ENCODE assay signal across 30 mouse cellular contexts in genomic region chr11:88354771-88355170, GRCm38 (mm10).
DNase-seq lines count a peak whose midpoint lies in the region; ATAC-seq and TF ChIP-seq lines count a peak whose summit lies in the region.
"Had no signal": no experiment of that assay in that cellular context is flagged by ENCODE, and none has a peak within 500 bp of the region (broad histone marks: within the 10 kb centered on the region; RNA-seq: fewer than 3 reads in every experiment).

No protein-coding gene starts in this region.

- H3K27ac ChIP-seq in hindbrain, embryonic 10.5 days, result peak overlapping the region; percentile 40; the same call in 1 of the 2 replicates
- H3K27ac ChIP-seq in hindbrain, embryonic 16.5 days (ENCODE audit: low read depth, low read length), result no peak overlapping the region
- no peak overlapping the region for H3K27ac ChIP-seq in kidney, adult 2 months (ENCODE audit: insufficient read depth, low read depth, low read length)
- H3K27ac ChIP-seq in kidney, embryonic 14.5 days (ENCODE audit: low read depth, low read length), result no peak overlapping the region
- H3K27ac ChIP-seq: embryonic facial prominence, embryonic 13.5 days; forebrain, embryonic 10.5 days; kidney, postnatal 0 days; left cerebral cortex, adult 2 months; limb, embryonic 12.5 days; liver, embryonic 15.5 days; neural tube, embryonic 15.5 days; stomach, postnatal 0 days had no signal

- no peak for DNase-seq in hindbrain, embryonic 10.5 days (ENCODE audit: low spot score)
- DNase-seq in kidney, adult 2 months, result peak; percentile 70
- DNase-seq in retina, postnatal 1 day, result peak; percentile 79
- no peak for DNase-seq in retina, embryonic 14.5 days (ENCODE audit: low spot score)
- no peak for DNase-seq in heart, adult 11 months
- no peak for DNase-seq in right cerebral cortex, adult 2 months (ENCODE audit: low spot score in 2 of 2)
- DNase-seq: adrenal gland, postnatal 14 days; cerebellum, adult 18-20 months; gastrocnemius, postnatal 25 days; heart, adult 18-20 months; heart, postnatal 36 days; lung, embryonic 14.5 days; lung, postnatal 14 days; right cerebral cortex, adult 18-20 months; right cerebral cortex, postnatal 4 days; thymus, adult 18-20 months; thymus, postnatal 25 days had no signal

- no peaks in the 10 kb centered on the region for H3K9me3 ChIP-seq in hindbrain, embryonic 10.5 days
- H3K9me3 ChIP-seq in hindbrain, embryonic 16.5 days (ENCODE audit: control insufficient read depth, low read length), result no peaks in the 10 kb centered on the region
- H3K9me3 ChIP-seq in kidney, embryonic 14.5 days (ENCODE audit: control insufficient read depth, low read length), result no peaks in the 10 kb centered on the region
- H3K9me3 ChIP-seq: embryonic facial prominence, embryonic 13.5 days; forebrain, embryonic 10.5 days; limb, embryonic 12.5 days; liver, embryonic 15.5 days; neural tube, embryonic 15.5 days had no signal

- no peak overlapping the region for H3K4me2 ChIP-seq in hindbrain, embryonic 16.5 days (ENCODE audit: low read length)
- no peak overlapping the region for H3K4me2 ChIP-seq in kidney, embryonic 14.5 days (replicated peaks; ENCODE audit: low read depth, low read length)
- H3K4me2 ChIP-seq: embryonic facial prominence, embryonic 13.5 days; heart, embryonic 11.5 days; limb, embryonic 12.5 days; liver, embryonic 15.5 days; lung, embryonic 14.5 days; neural tube, embryonic 15.5 days had no signal

- no peak for ATAC-seq in hindbrain, embryonic 16.5 days
- ATAC-seq in kidney, embryonic 14.5 days (ENCODE audit: low FRiP score, low TSS enrichment), result no peak
- ATAC-seq: inflammation-experienced regulatory T-cells, adult 6 months; Patski had no signal

- peaks cover 67% of the 10 kb centered on the region for H3K4me1 ChIP-seq in hindbrain, embryonic 10.5 days (replicated peaks)
- peaks cover 29% of the 10 kb centered on the region for H3K4me1 ChIP-seq in hindbrain, embryonic 16.5 days (ENCODE audit: control insufficient read depth, insufficient read depth, low read depth, low read length)
- peaks cover 4% of the 10 kb centered on the region; the same call in 1 of the 2 replicates for H3K4me1 ChIP-seq in kidney, adult 2 months (ENCODE audit: control insufficient read depth, insufficient read depth, low read length)
- peaks cover 5% of the 10 kb centered on the region for H3K4me1 ChIP-seq in kidney, embryonic 14.5 days (ENCODE audit: control insufficient read depth, insufficient read depth, low read length)

- TF ChIP-seq POLR2A in kidney, adult 2 months (IDR thresholded peaks at IDR 0.05; ENCODE audit: low read depth, low read length), result no peak

- H3K9ac ChIP-seq in hindbrain, embryonic 16.5 days (ENCODE audit: low read depth, low read length), result no peak overlapping the region
- H3K9ac ChIP-seq in kidney, embryonic 14.5 days (ENCODE audit: low read depth, low read length), result no peak overlapping the region
- H3K9ac ChIP-seq: embryonic facial prominence, embryonic 13.5 days; limb, embryonic 12.5 days; liver, embryonic 15.5 days; lung, embryonic 14.5 days; neural tube, embryonic 15.5 days had no signal

- WGBS in hindbrain, embryonic 10.5 days, result 91% methylated on average over 9 of the region's 9 CpGs
- WGBS in hindbrain, embryonic 16.5 days, result 73% methylated on average over 9 of the region's 9 CpGs
- 41% methylated on average over 9 of the region's 9 CpGs for WGBS in kidney, adult 2 months
- 73% methylated on average over 9 of the region's 9 CpGs for WGBS in kidney, embryonic 14.5 days

- no peak overlapping the region for H3K4me3 ChIP-seq in hindbrain, embryonic 10.5 days
- H3K4me3 ChIP-seq in hindbrain, embryonic 16.5 days (ENCODE audit: low read length), result no peak overlapping the region
- no peak overlapping the region for H3K4me3 ChIP-seq in kidney, adult 2 months (ENCODE audit: insufficient read depth, low read depth, low read length)
- no peak overlapping the region for H3K4me3 ChIP-seq in kidney, embryonic 14.5 days (ENCODE audit: low read length)
- H3K4me3 ChIP-seq: embryonic facial prominence, embryonic 13.5 days; forebrain, embryonic 10.5 days; left cerebral cortex, adult 2 months; limb, embryonic 12.5 days; liver, embryonic 15.5 days; neural tube, embryonic 15.5 days had no signal

- no peaks in the 10 kb centered on the region for H3K27me3 ChIP-seq in hindbrain, embryonic 10.5 days (ENCODE audit: insufficient read depth, poor library complexity, severe bottlenecking)
- H3K27me3 ChIP-seq in hindbrain, embryonic 16.5 days (replicated peaks; ENCODE audit: control insufficient read depth, insufficient read depth, low read length), result no peaks in the 10 kb centered on the region
- no peaks in the 10 kb centered on the region for H3K27me3 ChIP-seq in kidney, adult 2 months (replicated peaks; ENCODE audit: control insufficient read depth, insufficient read depth, low read length)
- no peaks in the 10 kb centered on the region for H3K27me3 ChIP-seq in kidney, embryonic 14.5 days (ENCODE audit: control insufficient read depth, insufficient read depth, low read length)
- H3K27me3 ChIP-seq: embryonic facial prominence, embryonic 13.5 days; limb, embryonic 12.5 days; liver, embryonic 15.5 days; neural tube, embryonic 15.5 days; Patski had no signal

- peaks cover 83% of the 10 kb centered on the region for H3K36me3 ChIP-seq in hindbrain, embryonic 10.5 days
- H3K36me3 ChIP-seq in hindbrain, embryonic 16.5 days (ENCODE audit: control insufficient read depth, insufficient read depth, low read length), result no peaks in the 10 kb centered on the region
- H3K36me3 ChIP-seq in kidney, adult 2 months (ENCODE audit: control insufficient read depth, insufficient read depth, low read length), result no peaks in the 10 kb centered on the region
- no peaks in the 10 kb centered on the region; the same call in 1 of the 2 replicates for H3K36me3 ChIP-seq in kidney, embryonic 14.5 days (ENCODE audit: control insufficient read depth, insufficient read depth, low read length)
- H3K36me3 ChIP-seq: liver, embryonic 15.5 days; neural tube, embryonic 15.5 days had no signal

- TF ChIP-seq CTCF in kidney, adult 2 months (conservative IDR thresholded peaks at IDR 0.05; ENCODE audit: insufficient read depth, insufficient read length, low read depth, low read length), result no peak

Comparison
In these comparisons a context has a peak if more than half of its experiments do, and no peak if none do; other contexts are left out.
1. DNase-seq: peak in kidney, adult 2 months (single experiment) and retina, postnatal 1 day (single experiment); none in hindbrain, embryonic 10.5 days (single experiment), retina, embryonic 14.5 days (single experiment), heart, adult 11 months (single experiment) and right cerebral cortex, adult 2 months (0 of 2).